Mouse (Mus musculus): ENCODE measurements around the gene Trappc3.

The Trappc3 gene

DNA sequence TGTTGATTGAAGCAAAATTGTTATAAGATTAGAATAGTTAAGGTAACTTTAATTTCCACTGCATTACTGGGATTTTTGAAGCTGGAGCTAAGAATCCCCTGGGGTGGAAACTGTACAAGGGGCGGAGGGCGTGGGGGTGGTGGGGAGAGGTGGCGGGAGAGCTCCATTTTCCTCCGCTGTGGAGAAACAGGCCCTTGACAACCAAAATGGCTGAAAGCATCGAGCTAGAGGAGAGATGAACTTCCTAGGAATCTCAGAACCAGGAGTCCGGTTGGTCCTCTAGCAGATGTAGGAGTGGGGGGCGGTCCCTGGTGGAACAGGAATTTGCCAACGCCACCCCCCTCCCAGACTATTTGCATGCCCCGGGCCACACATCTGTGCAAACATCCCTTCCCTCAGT is 19.6 kb downstream of the Trappc3 start:
- DNase-seq = no peak

DNA sequence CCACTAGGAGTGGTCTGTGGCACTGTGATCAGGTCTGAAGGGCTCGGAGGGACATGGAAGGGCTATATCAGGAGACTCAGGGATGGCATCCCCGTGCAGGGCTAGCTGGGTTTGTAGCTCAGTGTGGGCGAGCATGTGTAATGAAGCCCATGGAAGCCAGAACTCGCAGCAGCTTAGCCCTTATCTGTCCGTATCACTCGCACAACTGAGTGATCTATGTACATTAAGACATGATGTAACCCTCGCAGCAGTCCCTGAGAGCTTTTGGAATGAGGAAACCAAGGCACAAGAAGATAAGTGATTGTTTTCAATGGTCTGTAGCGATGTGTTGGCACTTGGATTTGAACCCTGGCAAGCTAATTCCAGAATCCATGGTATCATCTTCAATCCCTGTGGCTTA is 21.5 kb downstream of the Trappc3 start:
- DNase-seq = no peak

DNA sequence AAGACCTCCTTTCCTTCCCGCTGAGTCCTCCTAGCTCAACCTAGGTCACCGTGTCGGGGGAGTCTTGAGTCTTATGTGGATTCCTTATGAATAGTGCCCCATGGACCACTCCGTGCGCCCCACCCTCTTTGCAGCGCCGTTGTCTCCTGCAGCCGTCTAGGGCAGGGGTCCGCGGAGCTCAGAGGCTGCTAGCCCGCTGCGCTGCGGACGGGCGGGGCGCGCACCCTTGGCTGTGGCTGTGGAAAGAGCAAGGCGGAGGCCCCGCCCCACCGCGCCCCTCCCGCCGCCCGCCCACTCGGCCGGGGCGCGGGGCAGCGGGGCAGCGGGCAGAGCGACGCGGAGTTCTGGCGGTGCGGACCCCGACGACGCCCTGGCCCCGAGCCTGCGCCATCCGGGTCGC is 24.4 kb downstream of the Trappc3 start, which contains the start of gene Col8a2:
Gene Col8a2 (plus strand): TSS at position 302 of the 400 bp plus-strand sequence.
- no peak for DNase-seq

DNA sequence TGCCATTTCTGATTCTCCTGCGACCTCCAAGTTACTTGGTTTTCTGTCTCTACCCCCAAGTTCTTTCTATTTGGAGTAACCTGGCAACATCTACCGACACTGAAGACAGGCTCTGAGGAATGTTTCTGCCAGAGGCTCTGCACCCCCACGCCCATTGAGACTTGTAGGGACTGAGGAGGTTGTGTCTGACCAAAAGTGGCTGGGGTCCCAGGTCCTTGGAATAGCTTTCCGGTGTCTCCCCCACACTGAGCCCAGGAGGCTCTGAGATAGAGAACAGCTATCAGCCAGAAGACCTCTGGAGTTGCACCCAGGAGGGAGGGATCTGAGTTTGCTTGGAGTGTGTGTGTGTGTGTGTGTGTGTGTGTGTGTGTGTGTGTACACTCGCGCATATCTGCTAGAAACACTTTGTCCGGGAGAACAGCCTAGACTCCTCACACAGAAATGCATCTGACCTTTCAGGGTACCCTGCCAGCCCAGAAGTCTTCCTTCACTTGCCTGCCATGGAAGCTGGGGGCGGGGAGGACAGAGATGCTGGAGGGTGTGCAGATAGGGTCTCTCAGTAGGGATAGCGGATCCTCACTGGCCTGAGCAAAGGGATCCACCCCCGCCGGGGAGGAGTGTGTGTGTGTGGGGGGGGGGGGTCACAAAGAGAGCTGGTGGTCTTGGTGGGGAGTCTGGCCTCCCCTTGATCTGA is 25.3 kb downstream of the Trappc3 start:
- no peak for DNase-seq

DNA sequence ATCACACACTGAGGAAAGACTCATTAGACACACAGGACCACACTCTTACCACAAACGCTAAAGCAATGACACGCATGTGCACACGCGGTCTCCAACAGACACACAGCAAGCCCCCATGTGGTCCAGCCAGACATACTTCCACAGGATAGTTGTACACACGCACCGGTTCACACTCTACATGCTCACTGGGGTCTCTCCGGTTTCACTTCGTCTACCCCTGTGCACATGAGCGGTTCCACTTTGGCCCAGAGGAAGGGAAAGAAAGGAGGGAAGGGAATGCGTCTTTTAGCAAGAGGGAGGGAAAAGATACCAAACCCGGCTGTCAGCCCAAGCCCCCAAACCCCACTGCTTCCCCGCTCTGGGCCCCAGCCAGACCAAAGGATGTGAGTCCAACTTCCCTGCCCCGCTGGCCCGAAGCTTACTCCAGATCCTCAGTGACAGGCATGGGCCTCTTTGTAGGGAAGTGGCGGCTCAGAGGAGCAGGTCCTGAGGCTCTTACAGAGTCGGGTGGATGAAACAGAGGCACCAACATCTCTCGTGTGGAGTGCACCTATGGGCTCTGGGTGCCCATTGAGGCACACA is 26.1 kb downstream of the Trappc3 start:
- no peak for DNase-seq

DNA sequence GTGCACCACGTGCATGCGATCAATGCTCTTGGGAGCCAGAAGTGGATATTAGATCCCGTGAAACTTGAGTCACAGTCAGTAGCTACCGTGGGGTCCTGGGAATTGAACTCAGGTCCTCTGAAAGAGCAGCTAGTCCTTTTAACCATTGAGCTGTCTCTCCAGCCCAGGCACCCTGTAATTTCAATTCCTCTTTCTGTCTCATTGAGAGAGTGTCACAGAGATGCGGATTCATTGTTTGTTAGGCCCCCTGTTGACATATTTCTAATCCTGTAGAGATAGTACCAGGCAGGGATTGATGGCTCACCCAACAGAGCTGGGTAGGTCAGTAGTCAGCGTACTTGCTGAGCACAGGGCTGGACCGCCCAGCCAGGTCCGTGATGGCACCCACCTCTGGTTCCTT is 28.2 kb downstream of the Trappc3 start:
- no peak for DNase-seq

DNA sequence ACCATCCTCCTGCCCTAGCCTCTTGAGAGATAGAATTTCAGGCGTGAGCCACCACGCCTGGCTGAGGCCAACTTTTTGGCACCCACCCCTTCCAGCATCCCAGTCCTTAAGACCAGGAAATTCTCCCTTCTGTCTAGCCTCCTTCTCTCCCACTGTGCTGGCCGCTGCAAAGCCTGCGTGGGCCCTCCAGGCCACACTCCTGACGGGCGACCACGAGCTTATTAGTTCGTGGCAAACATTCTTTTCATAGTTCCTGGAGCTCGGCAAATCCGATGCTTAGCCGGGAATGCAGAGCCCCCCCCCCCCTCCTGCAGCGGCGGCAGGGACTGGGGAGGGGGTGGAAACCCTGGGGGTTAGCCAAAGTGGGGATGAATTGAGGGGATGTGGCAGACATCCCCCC is 29.1 kb downstream of the Trappc3 start:
- no peak for DNase-seq

DNA sequence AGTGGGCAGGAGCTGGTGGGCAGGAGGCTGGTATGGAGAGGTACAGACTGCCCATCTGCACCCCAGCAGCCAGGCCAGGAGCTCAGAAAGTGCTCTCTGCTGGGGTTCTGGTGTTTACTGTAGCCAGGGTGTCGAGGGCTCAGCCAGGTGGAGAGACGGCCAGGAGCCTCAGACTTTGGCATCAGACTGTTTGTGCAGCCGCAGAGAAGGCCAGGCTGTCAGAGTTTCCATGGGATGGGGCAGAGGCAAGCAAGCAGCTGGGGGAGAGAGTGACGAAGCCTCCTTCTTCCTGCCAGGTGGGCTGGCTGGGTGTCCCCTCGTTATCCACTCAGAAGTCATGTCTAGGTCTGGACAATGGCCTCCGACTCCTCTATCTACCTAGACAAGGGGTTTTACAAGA is 33.0 kb downstream of the Trappc3 start:
- no peak for DNase-seq

DNA sequence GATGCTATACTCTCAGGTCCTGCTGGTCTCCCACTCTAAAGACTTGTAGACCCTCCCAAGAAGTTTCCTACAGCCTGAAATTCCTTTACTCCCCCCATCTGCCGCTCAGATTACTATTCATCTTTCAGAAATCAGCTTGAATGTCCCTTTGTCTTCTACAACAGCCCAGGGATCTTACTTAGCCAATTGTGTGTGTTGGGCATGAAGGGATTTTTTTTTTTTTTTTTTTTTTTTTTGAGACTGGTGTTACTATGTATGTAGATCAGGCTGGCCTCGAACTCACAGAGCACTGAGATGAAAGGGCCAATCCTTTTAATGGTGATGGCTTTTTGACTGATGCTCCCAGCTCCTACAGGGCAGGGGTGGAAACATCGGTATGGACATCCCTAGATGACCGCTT is 33.8 kb downstream of the Trappc3 start:
- DNase-seq = no peak

DNA sequence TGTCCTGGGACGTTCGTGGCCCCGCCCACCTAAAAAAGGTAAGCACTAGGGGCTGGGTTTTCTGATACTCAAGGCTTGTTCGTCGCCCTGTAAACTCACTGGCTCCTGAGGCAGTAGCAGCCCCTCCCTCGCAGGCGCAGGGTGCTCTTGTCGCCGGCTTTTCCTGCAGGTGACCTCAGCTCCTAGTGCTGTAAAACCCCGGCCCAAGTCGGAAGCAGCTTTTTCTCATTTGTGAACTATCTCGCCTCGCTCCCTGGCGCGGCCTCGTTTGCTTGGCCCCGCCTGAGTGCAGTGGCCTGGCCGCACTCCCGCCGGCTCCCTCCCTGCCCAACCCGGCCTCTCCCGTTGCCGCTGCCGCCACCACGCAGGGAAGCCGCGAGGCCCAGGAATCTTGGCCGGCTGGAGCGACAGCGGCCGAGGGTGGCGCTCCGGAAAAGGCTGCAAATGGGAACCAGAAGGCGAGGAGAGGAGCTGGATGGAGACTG is 34.5 kb downstream of the Trappc3 start:
- DNase-seq = peak; percentile 8

DNA sequence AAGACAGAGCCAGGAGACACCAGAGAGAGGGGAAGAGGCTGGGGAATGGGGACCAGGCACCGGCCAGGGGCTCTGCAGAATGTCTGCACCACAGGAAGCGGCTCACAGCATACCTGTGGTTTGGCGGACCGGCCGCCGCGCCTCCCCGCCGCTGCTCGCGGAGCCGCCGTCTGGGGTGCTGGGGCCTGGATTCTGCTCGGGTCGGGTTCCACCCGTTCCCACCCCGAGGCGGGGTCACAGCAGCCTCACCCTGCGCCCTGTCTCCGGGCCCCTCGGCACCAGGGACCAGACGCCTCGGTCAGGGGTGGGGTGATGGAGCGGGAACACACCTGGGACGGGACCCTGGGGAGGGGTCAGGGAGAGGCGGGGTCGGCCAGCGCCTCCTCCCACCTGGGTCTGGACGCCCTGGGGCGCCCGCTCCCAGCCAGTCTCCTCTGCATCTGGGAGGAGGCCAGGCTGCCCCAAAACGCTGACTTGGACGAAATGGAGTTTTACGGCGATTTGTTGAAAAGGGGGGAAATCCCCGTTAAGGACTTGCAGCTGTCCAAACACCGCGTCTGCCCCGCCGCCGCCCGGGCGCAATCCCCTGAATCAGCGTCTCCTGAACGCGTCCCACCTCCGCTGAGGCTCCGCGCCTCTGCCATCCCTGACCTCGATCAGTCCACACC is 38.9 kb downstream of the Trappc3 start:
- no peak for DNase-seq

DNA sequence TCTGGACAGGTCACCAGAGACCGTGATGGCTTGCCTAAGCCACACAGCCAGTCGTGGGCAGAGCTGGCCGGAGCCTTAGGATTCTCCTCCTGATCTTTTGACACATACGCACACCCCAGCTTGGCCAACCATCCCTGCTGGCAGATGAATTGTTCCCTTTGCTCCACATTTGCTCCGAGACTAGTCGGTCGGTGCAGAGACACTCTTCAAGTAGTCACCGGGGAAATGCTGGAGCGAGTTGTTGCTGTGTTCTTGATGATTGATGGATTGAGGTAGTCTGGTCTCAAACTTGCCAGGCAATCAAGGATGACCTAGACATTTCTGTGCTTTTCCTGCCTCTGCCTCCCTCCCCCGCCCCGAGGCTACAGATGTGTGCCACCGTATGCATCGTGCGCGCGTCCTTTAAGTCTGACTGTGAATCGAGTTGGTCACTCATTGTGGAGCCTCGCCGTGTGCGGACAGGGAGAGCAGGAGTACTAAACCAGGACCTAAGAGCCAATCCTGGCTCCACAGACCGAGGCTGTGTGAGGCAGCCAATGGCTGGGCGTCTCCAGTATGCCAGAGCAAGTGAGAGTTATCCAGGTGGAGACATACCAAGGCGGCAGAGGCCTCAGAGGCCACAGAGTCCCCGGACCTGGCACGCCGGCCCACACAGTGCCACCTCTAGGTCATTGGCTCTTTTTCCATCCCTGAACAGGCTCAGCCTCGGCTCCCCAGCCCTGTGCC is 39.6 kb downstream of the Trappc3 start:
- DNase-seq = no peak

DNA sequence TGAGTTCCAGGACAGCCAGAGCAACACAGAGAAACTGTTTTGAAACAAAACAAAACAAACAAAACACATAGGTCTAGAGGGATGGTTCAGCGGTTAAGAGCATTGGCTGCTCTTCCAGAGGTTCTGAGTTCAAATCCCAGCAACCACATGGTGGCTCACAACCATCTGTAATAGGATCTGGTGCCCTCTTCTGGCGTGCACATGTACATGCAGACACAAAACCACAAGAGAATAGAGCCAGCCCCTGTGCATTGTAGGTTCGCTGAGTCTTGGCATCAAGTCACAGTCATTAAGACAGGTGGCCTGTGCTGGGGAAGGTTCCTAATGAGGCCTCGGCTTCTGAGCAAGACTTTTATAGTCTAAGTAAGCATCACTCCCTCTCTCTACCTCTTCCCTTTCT is 41.8 kb downstream of the Trappc3 start:
- DNase-seq = no peak

DNA sequence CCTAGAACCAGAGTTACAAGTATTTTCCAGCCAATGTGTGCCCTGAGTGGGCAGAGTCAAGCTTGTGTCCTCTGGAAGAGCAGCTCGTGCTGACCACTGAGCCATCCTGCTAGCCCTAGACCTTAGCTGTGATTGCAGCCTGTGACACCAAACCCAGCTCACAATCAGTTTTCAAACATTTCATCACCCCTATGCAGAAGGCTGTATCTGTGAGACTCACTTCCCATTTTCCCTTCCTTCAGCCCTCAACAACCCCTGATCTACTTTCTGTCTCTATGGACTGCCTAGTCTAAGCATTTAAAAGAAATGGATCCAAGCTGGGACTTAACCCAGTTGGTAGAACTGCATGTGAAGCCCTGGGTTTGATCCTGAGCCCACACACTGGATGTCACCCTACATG is 43.3 kb downstream of the Trappc3 start:
- no peak for DNase-seq

DNA sequence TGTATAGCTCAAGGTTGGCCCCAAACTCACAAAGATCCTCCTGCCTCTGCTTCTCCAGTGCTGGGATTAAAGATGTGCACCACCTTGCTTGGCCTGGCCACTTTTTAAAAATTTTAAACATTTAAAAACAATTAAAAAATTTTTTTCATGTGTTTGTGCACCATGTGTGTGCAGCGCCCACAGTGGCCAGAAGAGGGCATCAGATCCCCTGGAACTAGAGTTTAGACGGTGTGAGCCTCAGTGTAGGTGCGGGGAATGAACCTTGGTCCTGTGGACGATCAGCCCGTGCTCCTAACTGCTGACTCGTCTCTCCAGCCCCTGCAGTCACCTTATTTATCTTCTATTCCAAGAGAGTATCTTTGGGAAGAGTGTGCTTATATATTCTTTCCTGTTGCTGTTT is 43.9 kb downstream of the Trappc3 start:
- no peak for DNase-seq

DNA sequence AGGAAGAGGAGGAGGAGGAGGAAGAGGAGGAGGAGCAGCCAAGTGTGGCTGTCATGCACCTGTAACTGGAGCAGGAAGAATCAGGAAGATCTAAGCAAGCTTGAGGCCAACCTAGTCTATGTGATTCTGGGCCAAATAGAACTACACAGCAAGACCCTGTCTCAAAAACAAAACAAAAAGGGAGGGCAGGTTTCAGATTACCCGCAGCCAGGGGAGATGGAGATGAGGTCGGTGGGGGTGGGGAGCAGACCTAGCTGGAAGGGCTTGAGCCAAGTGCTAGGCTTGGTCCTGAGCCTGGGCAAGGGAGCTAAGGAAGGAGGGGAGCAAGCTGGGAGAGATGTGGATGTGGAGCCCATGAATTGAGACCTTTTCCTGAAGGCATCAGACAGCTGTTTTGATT is 44.7 kb downstream of the Trappc3 start:
- DNase-seq = no peak

DNA sequence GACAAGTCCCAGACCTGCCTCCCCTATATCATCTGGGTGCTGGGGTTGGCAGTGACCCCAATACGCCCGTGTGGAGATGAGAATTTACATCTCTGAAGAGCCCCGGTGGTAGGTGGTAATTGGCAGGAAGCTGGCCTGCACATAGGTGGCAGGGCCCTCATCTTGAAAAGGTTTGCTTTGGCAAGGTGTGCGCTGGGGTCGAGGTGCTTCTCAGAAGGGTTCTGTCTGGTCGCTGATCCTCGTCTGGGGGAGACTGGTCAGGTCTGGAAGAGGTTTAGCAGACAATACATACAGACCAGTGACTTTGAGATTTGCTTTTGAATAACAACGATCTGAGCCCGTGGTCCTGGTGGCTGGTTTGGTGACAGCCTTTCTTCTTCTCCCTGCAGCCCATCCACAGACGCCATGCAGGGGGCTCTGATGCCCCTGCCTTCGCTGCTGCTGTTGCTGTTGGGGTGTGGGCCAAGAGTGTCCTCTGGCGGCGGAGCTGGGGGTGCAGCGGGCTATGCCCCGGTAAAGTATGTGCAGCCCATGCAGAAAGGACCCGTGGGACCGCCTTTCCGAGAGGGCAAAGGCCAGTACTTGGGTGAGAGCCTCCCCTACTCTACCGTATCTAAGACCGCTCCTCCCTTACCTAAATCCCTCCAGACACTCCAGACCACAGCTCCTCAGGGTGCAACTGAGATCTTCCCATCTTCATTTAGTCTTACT is 47.2 kb downstream of the Trappc3 start:
- peak; percentile 48 for DNase-seq

DNA sequence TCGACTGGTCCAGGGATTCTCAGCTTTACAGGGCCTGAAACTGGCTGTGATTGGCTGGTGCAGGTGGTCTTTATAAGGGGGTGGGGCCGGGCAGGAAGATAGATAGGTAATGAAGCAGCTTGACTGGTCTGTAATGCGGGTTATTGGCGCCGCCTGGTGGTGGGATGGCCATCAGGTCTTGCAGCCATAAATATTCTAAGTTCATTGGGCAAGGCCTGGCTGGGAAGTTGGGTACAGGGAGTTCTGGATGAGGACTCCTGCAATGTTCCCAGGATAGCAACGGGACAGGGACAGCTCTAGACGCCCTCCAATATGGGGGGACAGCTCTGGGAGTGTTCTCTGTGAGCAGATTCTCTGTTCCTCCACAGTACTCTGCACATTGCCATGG is 47.8 kb downstream of the Trappc3 start:
- DNase-seq = peak; percentile 83

DNA sequence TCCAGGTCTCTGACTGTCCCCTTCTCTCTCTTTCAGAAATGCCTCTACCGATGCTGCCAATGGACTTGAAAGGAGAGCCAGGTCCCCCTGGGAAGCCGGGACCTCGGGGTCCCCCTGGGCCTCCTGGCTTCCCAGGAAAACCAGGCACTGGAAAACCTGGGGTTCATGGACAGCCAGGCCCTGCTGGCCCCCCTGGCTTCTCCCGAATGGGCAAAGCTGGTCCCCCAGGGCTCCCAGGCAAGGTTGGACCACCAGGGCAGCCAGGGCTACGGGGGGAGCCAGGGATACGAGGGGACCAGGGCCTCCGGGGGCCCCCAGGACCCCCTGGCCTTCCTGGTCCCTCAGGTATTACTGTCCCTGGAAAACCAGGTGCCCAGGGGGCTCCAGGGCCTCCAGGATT is 48.2 kb downstream of the Trappc3 start:
- no peak for DNase-seq

DNA sequence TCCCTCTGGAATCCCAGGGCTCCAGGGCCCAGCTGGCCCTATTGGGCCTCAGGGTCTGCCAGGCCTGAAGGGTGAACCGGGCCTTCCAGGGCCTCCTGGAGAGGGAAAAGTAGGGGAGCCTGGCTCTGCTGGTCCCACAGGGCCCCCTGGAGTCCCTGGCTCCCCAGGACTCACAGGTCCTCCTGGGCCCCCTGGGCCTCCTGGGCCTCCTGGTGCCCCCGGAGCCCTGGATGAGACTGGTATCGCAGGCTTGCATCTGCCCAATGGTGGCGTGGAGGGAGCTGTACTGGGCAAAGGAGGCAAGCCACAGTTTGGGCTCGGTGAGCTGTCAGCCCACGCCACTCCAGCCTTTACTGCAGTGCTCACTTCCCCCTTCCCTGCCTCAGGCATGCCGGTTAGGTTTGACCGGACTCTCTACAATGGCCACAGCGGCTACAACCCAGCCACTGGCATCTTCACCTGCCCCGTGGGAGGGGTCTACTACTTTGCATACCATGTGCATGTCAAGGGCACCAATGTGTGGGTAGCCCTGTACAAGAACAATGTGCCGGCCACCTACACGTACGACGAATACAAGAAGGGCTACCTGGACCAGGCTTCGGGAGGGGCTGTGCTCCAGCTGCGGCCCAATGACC is 49.6 kb downstream of the Trappc3 start:
- DNase-seq = no peak

DNA sequence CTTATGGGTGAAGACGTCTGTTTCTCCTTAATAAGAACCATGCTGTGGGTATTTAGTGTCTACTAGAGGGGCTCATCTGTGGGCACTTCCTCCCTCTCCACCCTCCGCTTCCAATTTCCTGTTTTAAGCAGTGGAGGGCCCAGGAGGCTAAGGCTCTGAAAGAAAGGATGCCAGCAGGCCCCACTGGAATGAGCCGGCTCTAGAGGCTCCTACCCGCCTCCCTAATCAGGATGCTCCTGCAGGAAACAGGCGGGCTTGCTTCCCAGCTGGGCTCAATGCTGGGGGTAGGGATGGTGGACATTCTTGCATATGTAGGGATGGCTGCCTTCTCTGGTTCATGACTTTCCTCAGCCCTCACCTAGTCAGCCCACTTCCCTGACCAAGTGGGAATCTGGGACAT is 51.1 kb downstream of the Trappc3 start:
- DNase-seq = no peak

DNA sequence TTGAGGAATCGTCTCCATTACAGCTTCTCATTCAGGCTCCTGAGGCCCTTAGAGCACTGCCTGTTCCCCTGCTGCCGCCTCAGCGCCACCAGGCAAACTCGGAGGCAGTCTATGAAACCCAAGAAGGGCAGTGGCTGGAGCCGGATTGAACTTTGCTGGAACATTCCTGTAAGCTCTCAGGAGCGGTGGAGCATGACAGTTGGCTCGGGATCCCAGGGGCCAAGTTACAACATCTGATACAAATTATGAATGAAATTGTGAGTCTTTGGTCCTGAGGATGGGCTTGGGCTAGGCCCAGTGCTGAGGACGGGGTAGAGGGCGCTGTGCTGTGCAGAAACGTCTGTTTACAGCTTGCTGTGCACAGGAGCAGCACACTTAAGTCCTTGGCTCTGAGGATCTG is 52.3 kb downstream of the Trappc3 start:
- DNase-seq = no peak

DNA sequence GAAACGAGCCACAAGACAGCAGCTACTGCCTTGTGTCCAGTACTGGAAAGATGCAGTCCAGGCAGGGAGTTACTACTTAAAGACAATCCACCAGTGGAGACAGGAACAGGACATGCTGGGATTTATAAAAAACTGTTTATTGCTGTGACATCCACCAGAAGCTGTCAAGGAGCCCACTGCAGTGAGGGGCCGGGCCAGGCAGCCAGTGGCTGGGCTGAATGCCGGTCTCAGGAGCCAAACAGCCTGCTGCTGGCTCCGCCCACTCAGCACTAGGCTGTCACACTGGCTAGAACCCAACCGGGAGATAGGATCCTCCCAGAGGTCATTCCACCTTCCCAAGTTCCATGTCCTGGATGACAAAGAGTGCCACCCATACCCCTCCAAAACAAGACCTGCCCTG is 53.8 kb downstream of the Trappc3 start:
- no peak for DNase-seq

Data from thymus, postnatal 25 days (tissue).